Mouse (Mus musculus): ENCODE measurements around the gene Kif21b.

GRCm38 (mm10) chr1:136149702-136150101 lies 18.5 kb downstream of the Kif21b start:
- TF ChIP-seq CTCF (IDR thresholded peaks at IDR 0.05 in 2 of 3, conservative IDR thresholded peaks at IDR 0.05 in 1 of 3; ENCODE audit: control insufficient read depth in 1 of 3, insufficient read depth in 1 of 3, low read depth in 2 of 3, low read length in 3 of 3, poor library complexity in 1 of 3, severe bottlenecking in 1 of 3) (no peak), HCFC1 (IDR thresholded peaks at IDR 0.05; ENCODE audit: low read depth, low read length) (no peak), ZC3H11A (IDR thresholded peaks at IDR 0.05; ENCODE audit: low read depth, low read length) (no peak), JUND (IDR thresholded peaks at IDR 0.05; ENCODE audit: low read depth, low read length) (no peak), MEF2A (IDR thresholded peaks at IDR 0.05; ENCODE audit: extremely low read depth, insufficient replicate concordance, low read depth, low read length, poor library complexity, severe bottlenecking) (no peak), POLR2A (IDR thresholded peaks at IDR 0.05; ENCODE audit: control insufficient read depth in 1 of 2, insufficient read depth in 1 of 2, low read depth in 1 of 2, low read length in 2 of 2, poor library complexity in 1 of 2) (no peak), EP300 (IDR thresholded peaks at IDR 0.05; ENCODE audit: low read depth in 1 of 2, low read length in 2 of 2) (no peak), TAL1 (IDR thresholded peaks at IDR 0.05; ENCODE audit: low read length) (no peak), ETS1 (IDR thresholded peaks at IDR 0.05; ENCODE audit: low read depth, low read length) (no peak), MAFK (IDR thresholded peaks at IDR 0.05; ENCODE audit: borderline replicate concordance, low read depth, low read length) (no peak)
